Mouse (Mus musculus) testis, postnatal 10 days (tissue): ENCODE measurements at regions not wholly inside any gene's neighbourhood (a gene's known extent, or its start where the extent isn't known, plus 50 kb on each side); places are given as distances from the start of the nearest gene placed in this dataset.
A peak's percentile ranks its signal among the peaks of the same experiment; 100 is the strongest.
"Not testable (repeated sequence)": the region's sequence is repeated elsewhere in the genome, so short reads cannot be mapped to it uniquely, and the experiment has no call there.

ENCODE experiments used
- DNase-seq: peaks from one replicate; pipeline ENCODE4 v3.0.0; 2021; ENCODE audit warnings: low spot score

DNA sequence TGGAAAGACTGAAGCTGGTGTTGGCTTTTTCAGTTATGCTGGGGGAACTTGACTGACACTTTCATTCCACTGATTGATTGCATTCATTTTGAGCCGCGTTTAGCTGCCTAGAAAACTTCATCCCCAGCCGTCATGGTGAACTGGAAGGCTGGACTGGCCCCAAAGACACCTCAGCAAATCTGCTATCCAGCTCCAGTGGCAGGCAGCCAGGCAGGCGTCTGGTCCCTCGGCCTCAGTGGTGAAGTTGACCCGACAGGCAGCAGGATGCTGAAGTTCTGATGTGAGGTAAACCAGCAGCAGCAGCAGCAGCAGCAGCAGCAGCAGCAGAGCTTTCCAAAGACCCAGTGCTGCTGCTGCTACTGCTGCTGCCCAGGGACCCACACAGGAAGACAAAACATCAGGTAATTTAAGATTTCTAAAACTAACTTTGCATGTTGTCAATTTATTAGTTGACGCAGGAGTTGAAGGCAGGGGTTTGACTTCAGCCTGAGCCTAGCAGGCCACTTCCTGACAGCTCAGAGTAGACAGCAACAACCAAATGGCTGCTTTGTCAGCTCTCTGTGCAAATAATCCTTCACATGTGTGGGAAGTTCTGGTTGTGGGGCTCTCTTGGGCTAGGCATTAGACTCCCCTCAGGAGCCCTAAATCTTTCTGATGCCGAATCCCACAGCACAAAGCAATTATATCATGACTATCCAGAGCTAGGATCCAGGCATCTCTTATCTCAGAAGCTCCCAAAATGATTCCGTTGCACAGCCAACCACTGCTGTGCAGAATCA is 200.4 kb upstream of the Nhs start:
- DNase-seq, result peak; percentile 45

DNA sequence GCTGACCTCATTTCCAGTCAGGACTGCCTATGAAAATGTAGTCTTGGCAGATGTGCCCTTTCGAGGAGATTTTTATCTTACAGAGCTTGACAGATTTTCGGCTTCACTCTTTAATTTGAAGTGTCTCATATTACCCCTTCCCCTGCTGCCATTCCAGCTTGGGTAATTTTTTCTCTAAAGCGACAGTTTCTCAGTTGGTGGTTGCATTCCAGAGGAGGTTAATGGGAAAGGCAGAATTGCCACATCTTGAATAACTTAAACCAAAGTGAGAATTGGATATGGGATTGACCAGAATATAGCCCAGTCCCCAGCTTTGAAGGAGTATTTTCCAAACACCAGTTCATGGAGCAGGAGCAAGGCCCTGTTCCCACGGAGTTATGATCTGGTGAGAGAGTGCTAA is 188.8 kb upstream of the Nhs start:
- no peak for DNase-seq

DNA sequence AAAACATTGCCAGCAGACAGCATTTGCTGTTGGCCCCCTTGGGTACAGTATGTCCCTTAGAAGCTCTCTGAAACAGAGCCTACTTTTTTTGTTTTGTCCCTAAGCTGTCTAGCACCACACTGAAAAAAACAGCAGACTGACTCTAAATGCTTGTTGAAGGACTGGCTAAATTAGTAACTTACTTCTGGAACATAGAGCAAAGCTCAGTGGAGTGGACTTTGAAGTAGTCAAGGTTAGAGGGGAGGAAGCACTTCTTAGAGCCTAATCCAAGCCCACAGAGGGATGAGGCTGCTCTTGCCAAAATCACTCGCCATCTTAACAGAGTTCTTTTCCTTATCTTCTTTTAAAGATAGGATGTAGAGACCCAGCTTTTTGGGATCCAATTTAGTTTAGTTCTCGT is 188.4 kb upstream of the Nhs start:
- no peak for DNase-seq

DNA sequence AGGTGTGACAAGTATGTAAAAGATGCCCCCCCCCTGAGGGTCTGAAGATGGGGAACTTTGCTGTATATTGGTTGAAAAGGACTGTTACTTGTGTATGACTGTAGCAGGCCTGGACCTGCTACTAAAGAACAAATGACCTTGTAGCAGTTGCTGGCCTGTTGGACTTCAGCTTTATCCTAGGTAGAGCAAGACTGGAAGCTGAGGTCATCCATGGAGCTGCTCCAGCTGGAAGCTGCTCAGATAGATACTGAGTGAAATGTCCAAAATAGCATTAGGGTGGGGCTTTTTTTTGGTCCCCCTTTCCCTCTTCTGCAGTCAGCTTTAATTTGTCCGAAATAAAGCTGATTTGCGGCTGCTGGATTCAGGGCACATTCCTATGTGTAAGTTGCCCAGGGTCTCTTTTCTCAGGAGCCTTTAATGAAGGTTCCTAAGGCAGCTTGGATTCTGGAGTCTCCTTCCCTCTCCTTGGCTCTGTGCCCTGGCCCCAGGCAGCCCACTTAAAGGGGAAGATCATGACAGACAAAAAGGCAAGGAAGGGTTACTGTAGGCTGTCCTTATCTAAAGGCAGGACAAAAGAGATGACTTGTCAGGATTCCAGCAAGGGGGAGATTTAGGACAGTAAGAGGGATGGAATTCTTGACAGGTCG is 186.1 kb upstream of the Nhs start:
- DNase-seq, result peak; percentile 52

DNA sequence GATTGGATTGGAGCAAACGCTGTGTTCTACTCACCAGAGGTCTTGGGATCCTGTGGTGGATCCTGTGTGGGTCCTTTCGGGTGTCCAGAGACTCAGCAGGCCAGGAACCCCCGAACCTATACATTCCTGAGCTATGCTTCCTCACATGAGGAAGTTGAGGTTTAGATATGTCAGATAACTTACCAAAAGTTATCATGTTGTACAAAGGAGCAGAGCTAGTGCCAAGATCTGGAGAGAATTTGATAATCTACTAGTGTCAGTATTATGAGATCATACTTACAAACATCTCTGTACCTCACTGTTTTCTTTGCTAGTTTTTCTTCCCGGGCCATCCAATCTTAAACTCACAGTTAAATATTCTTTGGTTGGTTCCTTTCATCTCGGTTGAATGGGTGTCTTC is 172.6 kb upstream of the Nhs start:
- DNase-seq, result no peak

DNA sequence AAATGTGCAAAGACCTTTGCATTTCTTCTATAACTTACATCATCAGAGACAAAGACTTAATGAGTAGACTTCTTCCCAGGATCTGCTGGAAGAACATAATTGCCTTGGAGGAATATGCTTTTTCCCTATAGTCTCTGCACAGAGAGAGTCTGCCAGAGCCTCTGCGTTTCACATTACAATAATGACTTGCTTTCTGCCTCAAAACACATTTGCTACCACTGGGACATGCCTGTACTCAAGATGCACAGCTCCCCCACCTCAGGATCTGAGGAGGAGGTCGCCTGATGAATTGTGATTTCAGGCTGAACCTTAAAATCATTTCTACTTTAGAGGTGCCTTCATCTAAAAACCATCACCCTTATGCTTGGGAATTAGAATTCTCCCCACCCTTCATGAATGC is 148.1 kb upstream of the Nhs start:
- DNase-seq, result no peak

DNA sequence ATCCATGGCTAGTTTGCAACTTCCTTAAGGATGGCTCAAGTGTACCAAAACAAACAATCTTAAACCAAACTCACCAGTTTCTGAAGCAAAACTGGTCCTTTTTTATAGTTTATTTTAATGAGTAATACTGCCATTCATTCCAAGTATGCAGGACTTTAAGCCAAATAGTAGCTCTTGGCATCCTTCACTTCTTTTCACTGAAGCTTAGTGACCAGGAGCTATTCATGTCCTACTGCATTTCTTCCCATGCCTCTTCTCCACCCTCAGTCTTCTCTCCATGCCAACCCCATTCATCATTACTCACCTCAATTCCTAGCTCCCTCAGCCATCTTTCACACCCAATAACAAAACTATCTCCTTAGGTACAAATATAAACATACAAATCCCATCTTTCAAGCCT is 144.6 kb upstream of the Nhs start:
- DNase-seq, result no peak

DNA sequence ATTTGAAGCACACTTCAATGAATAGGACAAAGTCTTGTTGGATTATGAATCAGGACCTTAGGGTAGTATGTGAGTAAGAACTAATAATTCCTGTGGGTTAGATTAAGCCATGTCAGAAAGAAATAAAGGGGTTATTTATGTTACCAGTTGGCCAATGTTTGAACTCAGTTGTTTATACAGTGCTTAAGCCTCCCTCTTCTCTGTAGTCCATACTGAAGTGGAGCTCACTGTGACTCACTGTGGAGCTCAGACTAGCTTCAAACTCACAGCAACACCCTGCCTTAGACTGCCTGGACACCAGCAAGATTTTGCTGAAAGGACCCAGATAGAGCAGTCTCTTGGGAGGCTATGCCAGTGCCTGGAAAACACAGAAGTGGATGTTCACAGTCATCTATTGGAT is 143.3 kb upstream of the Nhs start:
- no peak for DNase-seq

DNA sequence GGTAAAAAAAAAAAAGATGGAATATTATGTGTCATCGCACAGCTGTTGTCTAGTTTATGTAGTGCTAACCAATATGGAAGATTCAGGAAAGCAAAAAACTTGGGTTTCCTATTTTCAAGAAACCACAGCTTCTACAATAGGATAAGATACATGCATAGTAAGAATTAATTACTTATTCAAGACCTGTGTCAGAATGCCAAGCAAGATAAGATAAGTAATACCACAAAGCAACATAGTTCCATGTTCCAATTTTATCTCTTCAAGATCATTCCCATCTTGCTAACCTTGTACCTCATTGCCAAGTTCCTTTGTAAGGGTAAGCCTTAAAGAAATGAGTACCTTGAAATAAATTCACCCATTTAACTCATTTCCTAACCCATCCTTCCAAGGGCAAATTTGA is 131.7 kb upstream of the Nhs start:
- no peak for DNase-seq

DNA sequence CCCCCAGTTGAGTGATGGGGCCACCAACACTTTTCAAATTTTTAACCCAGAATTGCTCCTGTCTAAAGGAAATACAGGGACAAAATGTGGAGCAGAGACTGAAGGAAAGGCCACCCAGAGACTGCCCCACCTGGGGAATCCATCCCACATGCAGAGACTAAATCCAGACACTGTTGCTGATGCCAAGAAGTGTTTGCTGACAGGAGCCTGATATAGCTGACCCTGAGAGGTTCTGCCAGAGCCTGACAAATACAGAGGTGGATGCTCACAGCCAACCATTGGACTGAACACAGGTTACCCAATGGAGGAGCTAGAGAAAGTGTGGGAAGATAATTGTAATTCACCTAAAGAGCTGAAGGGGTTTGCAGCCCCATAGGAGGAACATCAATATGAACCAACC is 126.6 kb upstream of the Nhs start:
- DNase-seq, result not testable (repeated sequence)

DNA sequence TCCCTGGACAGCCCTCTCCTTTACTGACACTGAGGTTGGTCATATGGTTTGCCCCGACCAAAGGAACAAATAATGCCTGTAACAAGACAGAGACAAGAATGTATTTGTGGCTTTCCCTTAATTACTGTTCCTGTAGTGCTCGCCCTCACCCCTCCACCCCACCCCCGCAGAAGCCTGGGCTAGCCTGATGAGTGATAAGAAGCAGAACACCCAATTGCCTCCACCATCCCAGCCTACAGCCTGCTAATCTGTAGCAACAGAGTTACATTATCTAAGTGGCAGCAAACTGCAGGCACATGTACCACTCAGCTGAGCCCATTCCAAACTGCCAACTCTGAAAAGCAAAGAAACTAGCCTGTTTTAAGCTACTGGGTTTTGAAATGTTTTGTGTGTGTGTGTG is 124.7 kb upstream of the Nhs start:
- DNase-seq, result no peak

DNA sequence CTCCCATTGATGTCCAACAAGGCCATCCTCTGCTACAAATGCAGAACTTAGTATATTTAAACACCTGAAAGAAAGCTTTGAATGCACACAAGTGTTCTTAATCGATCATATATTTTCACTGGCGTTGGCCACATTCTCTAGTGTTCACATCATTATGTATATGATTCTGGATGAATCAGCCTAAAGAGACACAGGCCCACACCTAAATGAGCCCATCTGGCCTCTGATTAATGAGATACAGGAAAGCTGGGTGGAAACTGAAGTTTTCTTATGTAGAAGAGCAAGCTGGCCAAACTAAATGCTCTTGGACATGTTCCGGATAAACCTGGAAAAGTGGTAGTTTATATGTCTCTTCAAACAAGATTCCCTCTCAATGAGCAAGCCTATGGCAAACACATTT is 123.2 kb upstream of the Nhs start:
- no peak for DNase-seq

DNA sequence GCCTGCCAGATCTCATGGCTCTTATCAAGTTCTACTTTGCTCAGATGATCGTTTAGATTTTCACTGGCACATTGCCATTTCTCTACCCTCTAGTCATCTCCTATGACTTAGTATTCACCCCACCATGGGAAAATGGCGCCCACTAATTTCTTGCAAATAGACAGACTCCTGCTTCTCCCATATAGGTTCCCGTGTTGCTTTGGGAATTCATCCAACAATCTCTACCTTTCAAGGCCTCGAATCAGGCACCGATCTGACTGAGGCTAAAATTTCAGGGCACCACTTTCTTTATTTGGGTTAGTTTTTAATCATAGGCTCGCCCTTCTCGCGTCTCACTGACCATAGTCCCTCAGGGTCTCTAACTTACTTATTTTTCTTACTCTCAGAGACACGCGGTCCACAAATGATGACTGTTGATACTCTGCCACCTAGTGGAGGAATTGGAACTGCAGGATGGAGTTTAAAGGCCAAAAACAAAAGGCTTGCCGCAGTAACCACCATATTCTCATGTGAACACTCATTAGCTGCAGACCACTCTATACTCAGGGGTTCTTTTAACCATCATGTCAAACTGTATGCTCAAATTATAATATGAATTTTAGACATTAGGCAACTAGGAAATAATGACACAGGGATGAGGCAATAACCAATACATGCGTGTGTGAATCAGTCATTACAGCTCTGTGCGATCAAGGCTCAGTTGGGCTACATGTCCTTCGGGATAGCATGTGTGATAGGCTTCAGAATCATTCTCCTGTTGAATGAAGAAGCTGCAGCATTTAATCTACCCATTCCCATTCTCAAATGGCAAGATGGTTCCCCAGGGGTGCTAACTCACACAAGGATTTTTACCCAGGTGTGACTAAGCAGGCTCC is 119.5 kb upstream of the Nhs start:
- peak; percentile 75 for DNase-seq

DNA sequence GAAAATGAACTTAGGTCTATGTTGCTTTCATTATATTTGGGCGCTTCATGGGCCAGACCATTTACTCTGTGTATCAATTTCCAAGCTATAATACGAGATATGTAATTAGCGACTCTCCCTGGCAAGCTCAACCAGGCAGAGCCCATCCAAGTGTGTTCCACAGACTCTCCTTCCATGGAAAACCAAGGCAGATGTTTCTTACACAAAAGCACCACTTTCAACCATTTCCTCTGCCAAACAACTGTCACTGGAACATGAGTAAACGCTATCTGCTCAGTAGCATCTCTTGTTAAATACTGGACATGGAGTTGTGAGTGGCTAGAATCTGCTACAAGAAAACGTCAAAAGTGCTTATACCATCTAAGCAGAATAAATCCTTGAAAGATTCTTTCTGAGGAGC is 115.1 kb upstream of the Nhs start:
- no peak for DNase-seq

DNA sequence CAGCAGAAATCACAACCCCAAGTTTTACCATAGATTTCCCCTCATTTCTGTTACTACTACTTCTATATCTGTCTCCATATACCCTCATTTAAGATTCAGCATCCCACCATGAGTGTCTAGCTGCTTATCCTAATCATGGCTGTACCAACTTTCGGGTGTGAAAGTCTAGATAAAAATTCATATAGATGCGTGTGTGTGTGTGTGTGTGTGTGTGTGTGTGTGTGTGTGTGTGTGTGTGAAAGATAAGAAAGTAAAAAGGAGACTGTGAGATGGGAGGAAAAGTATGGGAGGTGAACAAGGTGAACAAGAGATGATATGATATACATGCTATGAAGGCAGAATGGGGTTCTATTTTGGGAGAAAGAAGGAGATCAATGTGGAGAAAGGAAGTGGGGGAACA is 111.7 kb upstream of the Nhs start:
- DNase-seq, result no peak

DNA sequence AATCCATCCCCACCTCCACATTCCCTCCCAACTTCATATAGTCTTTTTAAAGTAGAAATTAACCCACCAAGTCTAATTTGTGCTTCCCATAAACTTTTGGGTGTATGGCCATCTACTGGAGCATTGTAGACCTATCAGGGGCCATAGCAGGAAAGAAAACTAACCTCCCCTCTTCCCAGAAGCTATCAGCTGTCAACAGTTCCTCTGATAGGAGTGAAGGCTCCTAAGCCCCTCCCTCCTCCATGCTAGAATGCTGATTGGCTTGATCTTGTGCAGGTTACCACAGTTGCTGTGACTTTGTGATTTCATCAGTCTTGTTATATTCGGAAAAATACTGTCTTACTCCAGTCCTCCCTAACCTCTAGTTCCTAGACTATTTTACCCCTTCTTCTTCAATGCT is 109.4 kb upstream of the Nhs start:
- no peak for DNase-seq

DNA sequence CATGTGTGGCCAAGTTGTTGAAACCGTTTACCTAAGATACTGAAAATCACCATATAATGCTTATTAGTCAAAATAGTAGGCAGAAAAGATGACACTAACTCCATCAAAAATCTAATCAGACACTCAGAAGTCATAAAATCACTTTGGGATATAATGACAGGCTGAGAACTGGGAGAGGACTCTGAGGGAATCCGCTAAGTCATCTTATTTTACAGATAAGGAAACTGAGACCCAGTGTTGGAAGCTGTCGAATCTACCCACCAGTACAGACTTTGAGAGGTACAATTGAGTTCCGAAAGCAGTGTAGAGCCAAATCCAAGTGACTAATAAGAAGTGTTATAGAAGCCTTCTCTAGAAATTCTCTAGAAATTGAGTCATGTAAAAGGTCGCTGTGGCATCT is 108.6 kb upstream of the Nhs start:
- DNase-seq, result no peak

DNA sequence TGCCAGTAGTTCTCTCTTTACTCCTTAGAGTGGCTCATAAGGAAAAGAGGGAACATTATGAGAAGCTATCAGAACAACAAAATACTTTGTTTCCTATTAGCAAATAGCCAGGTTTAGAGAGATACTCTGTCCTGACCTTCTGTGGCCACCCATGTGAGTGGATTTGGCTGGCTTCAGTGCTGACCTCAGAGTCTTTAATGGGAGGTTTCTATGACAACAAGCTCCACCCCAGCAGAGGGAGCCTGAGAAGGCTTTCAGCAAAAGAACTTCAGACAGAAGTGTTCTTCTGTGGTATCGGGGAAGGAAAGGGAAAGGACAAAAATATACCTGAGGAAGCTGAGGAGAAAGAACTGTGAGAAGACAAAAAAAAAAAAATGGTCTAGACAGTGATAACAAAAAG is 108.1 kb upstream of the Nhs start:
- peak; percentile 68 for DNase-seq

DNA sequence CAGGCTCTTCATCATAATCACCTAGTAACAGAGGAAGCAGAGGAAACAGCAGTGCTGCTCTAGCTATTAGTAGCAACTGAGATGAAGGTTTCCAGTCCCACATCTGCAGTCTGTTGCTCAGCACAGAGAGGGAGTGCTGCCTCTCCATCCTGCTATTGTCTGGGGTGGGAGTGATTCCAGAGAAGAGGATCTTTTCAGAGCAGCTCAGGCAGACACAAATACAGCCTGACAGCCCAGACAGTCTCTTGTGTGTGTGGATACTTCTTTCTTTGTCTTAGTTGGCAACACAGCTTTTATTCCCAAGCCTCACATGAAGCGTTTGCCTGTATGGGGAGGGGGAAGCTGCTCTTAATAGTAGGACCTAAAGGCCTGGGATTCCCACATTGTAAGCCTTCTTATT is 107.2 kb upstream of the Nhs start:
- no peak for DNase-seq

DNA sequence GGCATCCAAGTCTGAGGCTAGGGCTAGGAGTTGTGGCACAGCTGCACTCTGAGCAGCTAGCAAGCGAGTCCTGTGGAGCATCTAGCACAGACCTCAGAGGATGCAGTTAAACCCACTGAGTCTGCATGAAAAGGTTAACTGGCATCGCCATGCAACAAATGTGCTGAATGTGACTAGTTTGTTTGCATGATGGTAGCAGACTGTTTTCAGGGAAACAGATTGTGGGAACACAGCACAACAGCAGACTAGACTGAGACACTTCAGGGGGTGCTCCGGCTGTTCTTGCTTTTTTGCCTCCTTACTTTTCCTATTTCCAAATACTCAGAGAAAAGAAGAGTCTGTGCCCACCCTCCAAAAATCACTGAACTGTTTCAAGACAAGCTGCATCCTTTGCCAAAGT is 97.9 kb upstream of the Nhs start:
- DNase-seq, result no peak

DNA sequence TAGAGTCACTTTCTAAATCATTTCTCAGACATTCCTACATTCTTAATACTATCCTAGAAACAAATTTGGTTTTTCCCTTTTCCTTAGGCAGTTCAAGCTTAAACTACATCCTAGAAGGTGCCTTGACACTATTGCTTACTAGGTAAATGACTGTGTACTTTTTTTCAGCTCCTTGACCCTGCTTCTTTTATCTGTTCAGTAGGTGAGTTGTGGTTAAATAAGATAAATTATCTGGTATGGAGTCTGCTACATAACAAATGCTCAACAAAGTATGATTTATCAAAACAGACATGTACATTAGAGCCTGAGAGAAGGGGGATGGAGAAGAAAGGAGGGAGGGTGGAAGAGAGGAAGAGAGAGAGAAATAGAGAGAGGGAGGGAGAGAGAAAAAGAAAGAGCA is 96.3 kb upstream of the Nhs start:
- DNase-seq, result no peak

DNA sequence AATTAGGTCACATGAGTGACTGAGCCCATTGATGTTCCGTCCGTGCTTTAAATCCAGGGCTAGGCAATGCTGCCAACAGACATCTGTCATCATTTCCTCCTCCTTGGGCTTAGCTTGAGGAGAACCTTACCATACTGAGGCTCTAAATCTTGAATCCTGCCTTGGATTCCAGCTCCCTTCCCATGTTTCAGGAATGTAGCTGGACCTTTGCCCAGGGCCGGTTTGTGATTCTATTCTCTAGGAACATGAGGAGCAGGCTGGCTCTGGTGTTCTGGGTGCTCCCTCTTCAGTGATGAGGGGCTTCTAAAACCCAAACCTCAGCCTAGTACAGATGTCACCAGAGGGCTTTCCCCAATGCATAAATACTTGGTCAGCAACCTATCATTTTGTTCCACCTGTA is 81.8 kb upstream of the Nhs start:
- peak; percentile 47 for DNase-seq

DNA sequence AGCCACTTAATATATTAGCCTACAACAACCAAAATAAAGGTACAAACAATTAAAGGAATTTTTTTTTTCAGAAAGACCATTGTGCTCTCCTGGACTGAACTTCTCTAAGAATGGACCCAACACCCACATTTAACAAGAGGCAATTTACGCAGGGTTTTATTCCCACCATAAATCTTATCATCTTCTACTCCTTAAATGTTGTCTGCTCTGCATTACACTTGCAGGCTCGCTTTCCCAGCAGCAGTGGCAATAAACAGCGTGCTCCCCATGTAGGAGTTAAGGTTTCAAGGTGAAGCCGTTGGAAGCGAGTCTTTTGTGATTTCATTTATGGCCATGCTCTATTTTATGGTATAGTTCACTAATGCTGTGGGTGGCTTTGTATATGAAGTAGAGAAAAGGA is 76.0 kb upstream of the Nhs start:
- DNase-seq, result no peak
